Comparison of ENCODE assay signal across 19 mouse cellular contexts in genomic region chr5:121116941-121117340, GRCm38 (mm10).
A peak's percentile ranks its signal among the peaks of the same experiment; 100 is the strongest.
DNase-seq lines count a peak whose midpoint lies in the region; ATAC-seq and TF ChIP-seq lines count a peak whose summit lies in the region.
"Had no signal": no experiment of that assay in that cellular context is flagged by ENCODE, and none has a peak within 500 bp of the region (broad histone marks: within the 10 kb centered on the region; RNA-seq: fewer than 3 reads in every experiment).

No protein-coding gene starts in this region.

- H3K4me3 ChIP-seq in hindbrain, embryonic 12.5 days, result no peak overlapping the region
- H3K4me3 ChIP-seq in hindbrain, embryonic 10.5 days, result no peak overlapping the region
- H3K4me3 ChIP-seq in forebrain, embryonic 15.5 days, result no peak overlapping the region
- H3K4me3 ChIP-seq in hindbrain, embryonic 15.5 days, result no peak overlapping the region
- H3K4me3 ChIP-seq in midbrain, postnatal 0 days (ENCODE audit: low read depth, low read length), result no peak overlapping the region
- H3K4me3 ChIP-seq: erythroblast, embryonic 14.5 days; heart, adult 2 months; limb, embryonic 13.5 days; liver, embryonic 13.5 days had no signal

- no peaks in the 10 kb centered on the region for H3K9me3 ChIP-seq in hindbrain, embryonic 12.5 days (replicated peaks)
- no peaks in the 10 kb centered on the region for H3K9me3 ChIP-seq in hindbrain, embryonic 10.5 days
- no peaks in the 10 kb centered on the region for H3K9me3 ChIP-seq in forebrain, embryonic 15.5 days
- no peaks in the 10 kb centered on the region for H3K9me3 ChIP-seq in hindbrain, embryonic 15.5 days
- H3K9me3 ChIP-seq in midbrain, postnatal 0 days (ENCODE audit: low read length), result no peaks in the 10 kb centered on the region
- H3K9me3 ChIP-seq: limb, embryonic 13.5 days; liver, embryonic 13.5 days had no signal

- H3K36me3 ChIP-seq in hindbrain, embryonic 12.5 days, result no peaks in the 10 kb centered on the region
- no peaks in the 10 kb centered on the region for H3K36me3 ChIP-seq in hindbrain, embryonic 10.5 days
- H3K36me3 ChIP-seq in forebrain, embryonic 15.5 days, result no peaks in the 10 kb centered on the region
- H3K36me3 ChIP-seq in hindbrain, embryonic 15.5 days, result no peaks in the 10 kb centered on the region
- no peaks in the 10 kb centered on the region for H3K36me3 ChIP-seq in midbrain, postnatal 0 days (ENCODE audit: insufficient read depth, low read length)
- H3K36me3 ChIP-seq: limb, embryonic 13.5 days; liver, embryonic 13.5 days had no signal

- H3K9ac ChIP-seq in hindbrain, embryonic 12.5 days, result no peak overlapping the region
- no peak overlapping the region for H3K9ac ChIP-seq in forebrain, embryonic 15.5 days (replicated peaks)
- no peak overlapping the region for H3K9ac ChIP-seq in hindbrain, embryonic 15.5 days
- H3K9ac ChIP-seq in midbrain, postnatal 0 days (replicated peaks; ENCODE audit: low read length, poor library complexity, severe bottlenecking), result no peak overlapping the region
- H3K9ac ChIP-seq: limb, embryonic 13.5 days; liver, embryonic 13.5 days; lung, embryonic 14.5 days had no signal

- ATAC-seq in hindbrain, embryonic 12.5 days (ENCODE audit: low FRiP score), result no peak
- no peak for ATAC-seq in forebrain, embryonic 15.5 days (replicated peaks)
- no peak for ATAC-seq in hindbrain, embryonic 15.5 days (ENCODE audit: low FRiP score, low read depth)
- ATAC-seq in midbrain, postnatal 0 days (ENCODE audit: low FRiP score), result no peak
- ATAC-seq: intestine, embryonic 16.5 days had no signal

- H3K27me3 ChIP-seq in hindbrain, embryonic 12.5 days, result no peaks in the 10 kb centered on the region
- H3K27me3 ChIP-seq in hindbrain, embryonic 10.5 days (ENCODE audit: insufficient read depth, poor library complexity, severe bottlenecking), result no peaks in the 10 kb centered on the region
- no peaks in the 10 kb centered on the region for H3K27me3 ChIP-seq in forebrain, embryonic 15.5 days
- H3K27me3 ChIP-seq in hindbrain, embryonic 15.5 days, result no peaks in the 10 kb centered on the region
- no peaks in the 10 kb centered on the region for H3K27me3 ChIP-seq in midbrain, postnatal 0 days (ENCODE audit: insufficient read depth, low read length)
- H3K27me3 ChIP-seq: limb, embryonic 13.5 days; liver, embryonic 13.5 days had no signal

- H3K4me1 ChIP-seq in hindbrain, embryonic 12.5 days, result peaks cover 35% of the 10 kb centered on the region
- H3K4me1 ChIP-seq in hindbrain, embryonic 10.5 days (replicated peaks), result peaks cover 30% of the 10 kb centered on the region
- peaks cover 66% of the 10 kb centered on the region for H3K4me1 ChIP-seq in forebrain, embryonic 15.5 days
- H3K4me1 ChIP-seq in hindbrain, embryonic 15.5 days (replicated peaks), result peaks cover 55% of the 10 kb centered on the region
- H3K4me1 ChIP-seq in midbrain, postnatal 0 days (ENCODE audit: insufficient read depth, low read length), result peaks cover 19% of the 10 kb centered on the region
- H3K4me1 ChIP-seq: liver, embryonic 13.5 days had no signal

- H3K27ac ChIP-seq in hindbrain, embryonic 12.5 days, result peak overlapping the region; percentile 92
- no peak overlapping the region for H3K27ac ChIP-seq in hindbrain, embryonic 10.5 days
- H3K27ac ChIP-seq in forebrain, embryonic 15.5 days (replicated peaks), result peak overlapping the region; percentile 96
- H3K27ac ChIP-seq in hindbrain, embryonic 15.5 days (replicated peaks), result peak overlapping the region; percentile 87
- peak overlapping the region; percentile 79 for H3K27ac ChIP-seq in midbrain, postnatal 0 days (ENCODE audit: low read depth, low read length)
- H3K27ac ChIP-seq: heart, adult 2 months; limb, embryonic 13.5 days; liver, embryonic 13.5 days had no signal

- DNase-seq in hindbrain, embryonic 10.5 days (ENCODE audit: low spot score), result no peak
- no peak for DNase-seq in midbrain, postnatal 0 days (ENCODE audit: low spot score)
- no peak for DNase-seq in kidney, postnatal 4 days
- no peak for DNase-seq in thymus, postnatal 36 days
- DNase-seq: B cell, adult 2 months; cerebellum, adult 8-10 months; gastrocnemius, postnatal 10 days; heart, adult 2 months; heart, postnatal 36 days; kidney, postnatal 36 days; liver, embryonic 13.5 days; lung, embryonic 14.5 days; lung, postnatal 36 days had no signal

- no peak overlapping the region for H3K4me2 ChIP-seq in hindbrain, embryonic 12.5 days (replicated peaks)
- H3K4me2 ChIP-seq in forebrain, embryonic 15.5 days (replicated peaks), result no peak overlapping the region
- no peak overlapping the region for H3K4me2 ChIP-seq in hindbrain, embryonic 15.5 days
- no peak overlapping the region for H3K4me2 ChIP-seq in midbrain, postnatal 0 days (ENCODE audit: low read depth, low read length, poor library complexity, severe bottlenecking)
- H3K4me2 ChIP-seq: limb, embryonic 13.5 days; liver, embryonic 13.5 days; lung, embryonic 14.5 days had no signal

- no peak for TF ChIP-seq CTCF in midbrain, postnatal 0 days (IDR thresholded peaks at IDR 0.05)

- WGBS in hindbrain, embryonic 12.5 days, result 79% methylated on average over 3 of the region's 3 CpGs
- WGBS in hindbrain, embryonic 10.5 days, result 69% methylated on average over 3 of the region's 3 CpGs
- 58% methylated on average over 3 of the region's 3 CpGs for WGBS in forebrain, embryonic 15.5 days
- 67% methylated on average over 3 of the region's 3 CpGs for WGBS in hindbrain, embryonic 15.5 days
- WGBS in midbrain, postnatal 0 days, result 50% methylated on average over 3 of the region's 3 CpGs
